Mouse (Mus musculus): Measurements from ENCODE around the gene Rbm17. TPM values are rescaled to one million over a fixed set of nuclear protein-coding genes. Genes with fewer than 3 reads are reported as not detected.

Rbm17 gene
- polyA plus RNA-seq, 1 experiment from 2014 or later, result 170 TPM

DNA sequence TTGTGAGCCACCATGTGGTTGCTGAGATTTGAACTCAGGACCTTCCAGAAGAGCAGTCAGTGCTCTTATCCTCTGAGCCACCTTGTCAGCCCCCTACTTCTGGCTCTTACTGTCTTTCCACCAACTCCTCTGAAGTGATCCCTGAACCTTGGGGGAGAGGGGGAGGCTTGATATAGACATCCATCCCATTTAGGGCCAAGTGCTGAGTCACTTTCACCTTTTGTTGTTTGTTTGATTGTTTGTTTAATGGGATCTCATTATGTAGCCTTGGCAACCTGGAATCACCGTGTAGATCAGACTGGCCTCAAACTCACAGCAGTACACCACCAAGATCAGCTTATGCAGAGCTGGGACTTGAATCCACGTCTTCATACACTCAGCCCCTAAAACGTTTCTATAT is 46.7 kb downstream of the Rbm17 start:
- WGBS, result 69% methylated on average over 3 of the region's 3 CpGs
- H3K9me3 ChIP-seq, result no peaks in the 10 kb centered on the region
- no peak overlapping the region for H3K4me3 ChIP-seq
- H3K4me2 ChIP-seq, result no peak overlapping the region
- H3K27me3 ChIP-seq, result peaks cover 31% of the 10 kb centered on the region
- no peak overlapping the region for H3K27ac ChIP-seq
- H3K9ac ChIP-seq, result no peak overlapping the region
- no peaks in the 10 kb centered on the region for H3K36me3 ChIP-seq
- ATAC-seq (ENCODE audit: insufficient number of reproducible peaks, insufficient read depth, low FRiP score, low TSS enrichment, low read depth), result no peak
- H3K4me1 ChIP-seq, result peaks cover 18% of the 10 kb centered on the region

DNA sequence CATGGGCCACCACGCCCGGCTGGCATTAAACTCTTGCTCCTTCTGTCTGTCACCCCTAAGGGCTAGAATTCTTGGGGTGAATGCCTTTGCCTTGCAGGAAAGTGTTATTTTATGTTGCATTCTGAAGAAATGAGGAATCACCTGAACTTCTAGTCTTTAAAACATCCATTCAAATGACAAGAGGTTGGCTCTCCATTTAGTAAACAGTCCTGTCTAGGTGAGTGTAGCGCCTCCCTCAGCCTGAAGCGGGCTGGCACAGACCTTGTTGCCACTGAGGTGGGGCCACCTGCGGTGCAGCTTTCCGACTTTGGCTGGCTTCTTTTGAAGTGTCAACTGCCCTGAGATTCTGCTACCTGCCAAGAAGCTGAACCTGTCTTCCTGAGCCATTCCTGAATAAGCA is 48.6 kb downstream of the Rbm17 start:
- Histone ChIP-seq H3K9ac (no peak overlapping the region), H3K27ac (no peak overlapping the region), H3K27me3 (peaks cover 41% of the 10 kb centered on the region), H3K4me1 (peaks cover 19% of the 10 kb centered on the region), H3K9me3 (no peaks in the 10 kb centered on the region), H3K4me3 (no peak overlapping the region), H3K36me3 (no peaks in the 10 kb centered on the region), H3K4me2 (no peak overlapping the region)
- ATAC-seq (ENCODE audit: insufficient number of reproducible peaks, insufficient read depth, low FRiP score, low TSS enrichment, low read depth), result no peak
- WGBS, result 52% methylated on average over 6 of the region's 6 CpGs

DNA sequence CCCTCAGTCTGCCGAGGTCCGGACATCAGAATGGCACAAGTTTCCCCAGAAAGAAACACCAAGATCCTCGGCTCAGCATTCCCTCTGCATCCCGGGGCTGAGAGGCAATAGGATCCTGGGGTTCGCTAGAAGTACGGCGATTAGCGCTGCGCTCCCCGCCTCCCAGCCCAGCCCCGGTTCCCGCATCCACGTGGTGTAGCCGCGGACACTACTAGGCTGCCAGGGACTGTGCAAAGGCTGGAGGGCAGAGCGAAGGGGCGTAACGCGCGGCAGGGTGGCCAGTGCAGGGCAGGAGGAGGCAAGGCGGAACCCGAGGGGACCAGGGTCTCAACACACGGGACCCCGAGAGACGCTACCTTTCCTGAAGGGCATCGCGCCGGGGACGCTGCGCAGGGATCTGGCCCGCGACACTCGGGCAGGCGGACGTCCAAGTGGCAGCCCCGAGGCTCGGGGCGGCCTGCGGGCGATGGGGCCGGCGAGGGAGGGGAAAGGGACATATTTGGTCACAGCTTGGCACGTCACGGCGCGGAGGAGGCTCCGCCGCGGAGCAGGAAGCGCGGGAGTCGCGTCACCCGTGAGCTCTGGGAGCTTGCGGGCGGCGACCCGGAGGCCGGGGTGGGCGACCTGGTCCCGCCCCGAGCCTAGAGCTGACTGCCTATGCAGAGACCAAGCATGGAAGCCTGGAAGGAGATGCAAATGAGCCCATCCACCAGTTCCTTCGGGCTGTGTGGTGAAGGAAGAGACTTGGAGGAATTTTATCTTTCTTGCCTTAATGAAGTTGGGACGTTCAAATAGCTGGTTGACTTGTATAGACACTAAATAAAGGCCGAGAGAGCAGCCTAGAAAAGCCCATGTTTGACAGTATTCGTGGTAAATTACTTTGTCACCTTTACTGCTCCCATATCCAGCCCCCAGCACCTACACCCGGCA is 50.2 kb downstream of the Rbm17 start, which contains the start of gene Pfkfb3:
Pfkfb3 (minus strand) TSS at position 607 of the 930 bp plus-strand sequence.
- 1% methylated on average over 67 of the region's 67 CpGs for WGBS
- Histone ChIP-seq H3K4me1 (peaks cover 19% of the 10 kb centered on the region), H3K4me3 (peak within 1 kb of the TSS; percentile 56), H3K4me2 (peak within 1 kb of the TSS; percentile 91), H3K36me3 (no peaks in the 10 kb centered on the region), H3K9ac (peak within 1 kb of the TSS; percentile 71), H3K9me3 (no peaks in the 10 kb centered on the region), H3K27ac (no peak within 1 kb of the TSS), H3K27me3 (peaks cover 48% of the 10 kb centered on the region)
- 0 out of 2 replicates have a peak, but pooled peaks have one; percentile 57 for ATAC-seq (ENCODE audit: insufficient number of reproducible peaks, insufficient read depth, low FRiP score, low TSS enrichment, low read depth)

DNA sequence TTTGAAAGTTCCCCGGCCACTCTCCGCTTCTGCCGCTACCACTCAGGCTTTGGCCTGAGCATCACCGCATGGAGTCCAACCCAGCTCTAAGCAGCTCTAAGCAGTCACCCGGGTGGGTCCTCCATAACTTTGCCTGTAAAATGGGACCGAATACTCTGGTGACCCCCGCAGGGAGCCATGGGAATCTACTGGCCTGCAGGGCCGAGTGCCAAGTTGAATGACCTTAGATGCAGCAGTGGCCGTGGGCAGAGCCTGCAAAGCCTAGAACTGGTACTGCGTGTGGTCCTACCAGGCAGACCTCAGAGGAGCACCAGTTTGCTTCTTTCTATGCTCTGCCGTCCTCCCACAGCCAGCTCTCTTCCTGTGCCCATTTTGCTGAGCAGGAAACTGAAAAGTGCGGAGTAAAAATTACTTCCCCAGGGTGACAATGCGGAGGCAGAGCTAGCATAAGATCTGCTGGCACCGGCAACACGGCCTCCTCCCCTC is 50.9 kb downstream of the Rbm17 start:
- ATAC-seq (ENCODE audit: insufficient number of reproducible peaks, insufficient read depth, low FRiP score, low TSS enrichment, low read depth), result no peak
- peak overlapping the region; percentile 71 for H3K9ac ChIP-seq
- H3K4me3 ChIP-seq, result peak overlapping the region; percentile 56
- no peaks in the 10 kb centered on the region for H3K36me3 ChIP-seq
- no peak overlapping the region for H3K27ac ChIP-seq
- peaks cover 19% of the 10 kb centered on the region for H3K4me1 ChIP-seq
- no peaks in the 10 kb centered on the region for H3K9me3 ChIP-seq
- peaks cover 48% of the 10 kb centered on the region for H3K27me3 ChIP-seq
- H3K4me2 ChIP-seq, result peak overlapping the region; percentile 91
- WGBS, result 2% methylated on average over 15 of the region's 15 CpGs

DNA sequence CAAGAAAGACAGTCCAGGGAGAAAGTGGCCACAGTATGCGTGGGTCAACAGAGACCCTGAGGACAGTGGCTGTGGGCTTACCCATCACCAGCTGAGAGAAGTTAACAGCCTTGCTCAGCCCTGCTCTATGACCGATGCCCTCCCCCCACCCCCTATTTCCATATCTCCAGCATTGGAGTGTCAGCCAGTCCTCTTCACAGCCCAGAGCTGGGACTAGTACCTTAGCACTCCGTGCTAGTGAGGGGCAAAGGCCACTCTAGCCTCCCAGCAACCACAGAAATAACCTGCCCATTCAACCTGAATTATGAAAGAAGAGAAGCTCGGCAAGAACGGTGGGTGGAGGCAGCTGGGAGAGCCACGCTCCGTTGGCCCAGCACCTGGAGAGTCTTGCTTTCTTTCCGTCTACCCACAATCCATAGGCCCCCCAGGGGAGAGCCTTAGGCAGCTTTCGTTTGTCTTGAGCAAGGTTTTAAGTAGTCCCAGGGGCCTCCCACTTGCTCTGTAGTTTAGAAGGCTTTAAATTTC is 51.6 kb downstream of the Rbm17 start:
- no peak overlapping the region for H3K9ac ChIP-seq
- H3K4me1 ChIP-seq, result peaks cover 19% of the 10 kb centered on the region
- peak overlapping the region; percentile 91 for H3K4me2 ChIP-seq
- H3K9me3 ChIP-seq, result no peaks in the 10 kb centered on the region
- 3% methylated on average over 9 of the region's 9 CpGs for WGBS
- no peak overlapping the region for H3K27ac ChIP-seq
- no peak for ATAC-seq (ENCODE audit: insufficient number of reproducible peaks, insufficient read depth, low FRiP score, low TSS enrichment, low read depth)
- no peak overlapping the region for H3K4me3 ChIP-seq
- H3K27me3 ChIP-seq, result peaks cover 48% of the 10 kb centered on the region
- H3K36me3 ChIP-seq, result no peaks in the 10 kb centered on the region

DNA sequence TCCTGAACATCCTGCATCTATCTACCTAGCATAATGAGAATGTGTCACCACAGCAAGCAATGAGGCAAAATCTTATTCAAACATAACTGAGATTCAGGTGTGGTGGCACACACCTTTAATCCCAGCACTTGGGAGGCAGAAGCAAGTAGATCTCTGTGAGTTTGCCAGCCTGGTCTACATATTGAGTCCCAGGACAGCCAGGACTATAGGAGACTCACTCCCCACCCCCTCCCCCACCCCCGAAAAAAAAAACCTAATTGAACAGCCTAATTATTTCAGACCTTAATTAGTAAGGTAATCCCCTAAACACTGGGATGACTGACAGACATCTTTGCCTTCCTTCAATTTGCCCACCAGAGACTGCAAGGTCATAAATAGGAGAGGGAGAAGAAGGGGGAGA is 52.2 kb downstream of the Rbm17 start:
- Histone ChIP-seq H3K9me3 (no peaks in the 10 kb centered on the region), H3K4me1 (peaks cover 19% of the 10 kb centered on the region), H3K4me2 (no peak overlapping the region), H3K27ac (no peak overlapping the region), H3K4me3 (no peak overlapping the region), H3K36me3 (no peaks in the 10 kb centered on the region), H3K27me3 (peaks cover 48% of the 10 kb centered on the region), H3K9ac (no peak overlapping the region)
- ATAC-seq (ENCODE audit: insufficient number of reproducible peaks, insufficient read depth, low FRiP score, low TSS enrichment, low read depth), result no peak
- 8% methylated on average over 1 of the region's 1 CpGs for WGBS

DNA sequence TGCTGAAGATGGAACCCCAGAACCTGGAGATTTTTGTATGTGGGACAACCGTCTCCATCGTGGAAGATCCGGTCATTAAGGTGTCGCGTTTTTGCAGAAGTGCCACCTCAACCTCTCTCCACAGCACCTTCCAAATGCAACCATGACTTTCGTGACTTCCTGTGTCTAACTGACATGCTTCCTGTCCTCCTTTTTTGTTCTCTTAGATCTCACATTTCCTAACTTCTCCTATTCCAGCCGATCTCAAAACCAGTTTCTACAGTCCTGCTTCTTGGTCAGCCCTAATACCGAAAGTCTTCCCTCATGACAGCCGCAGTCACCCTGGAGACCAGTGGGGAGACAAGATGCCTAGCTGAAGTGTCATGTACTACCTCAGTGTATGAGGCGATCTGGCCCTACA is 55.4 kb downstream of the Rbm17 start:
- no peak for ATAC-seq (ENCODE audit: insufficient number of reproducible peaks, insufficient read depth, low FRiP score, low TSS enrichment, low read depth)
- Histone ChIP-seq H3K9me3 (no peaks in the 10 kb centered on the region), H3K27me3 (peaks cover 30% of the 10 kb centered on the region), H3K9ac (no peak overlapping the region), H3K4me3 (no peak overlapping the region), H3K36me3 (no peaks in the 10 kb centered on the region), H3K27ac (no peak overlapping the region), H3K4me1 (peaks cover 12% of the 10 kb centered on the region), H3K4me2 (no peak overlapping the region)
- WGBS, result 88% methylated on average over 10 of the region's 10 CpGs

DNA sequence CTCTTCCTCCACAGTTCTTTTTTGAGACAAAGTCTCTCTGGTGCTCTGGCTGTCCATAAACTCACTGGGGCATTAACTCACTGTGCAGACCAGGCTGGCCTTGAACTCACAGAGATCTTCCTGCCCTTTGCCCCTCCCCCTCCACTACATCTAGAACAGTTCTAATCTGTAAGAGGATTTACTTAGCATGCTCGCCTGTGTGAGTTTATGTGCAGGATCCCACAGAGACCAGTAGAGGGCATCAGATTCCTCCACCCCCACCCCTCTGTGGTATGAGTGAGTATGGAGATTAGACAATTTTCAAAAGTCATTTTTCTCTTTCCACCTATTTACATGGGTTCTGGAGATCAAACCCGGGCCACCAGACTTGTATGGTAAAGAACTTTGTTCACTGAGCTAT is 56.3 kb downstream of the Rbm17 start:
- 57% methylated on average over 2 of the region's 2 CpGs for WGBS
- Histone ChIP-seq H3K27ac (no peak overlapping the region), H3K27me3 (peaks cover 21% of the 10 kb centered on the region)

DNA sequence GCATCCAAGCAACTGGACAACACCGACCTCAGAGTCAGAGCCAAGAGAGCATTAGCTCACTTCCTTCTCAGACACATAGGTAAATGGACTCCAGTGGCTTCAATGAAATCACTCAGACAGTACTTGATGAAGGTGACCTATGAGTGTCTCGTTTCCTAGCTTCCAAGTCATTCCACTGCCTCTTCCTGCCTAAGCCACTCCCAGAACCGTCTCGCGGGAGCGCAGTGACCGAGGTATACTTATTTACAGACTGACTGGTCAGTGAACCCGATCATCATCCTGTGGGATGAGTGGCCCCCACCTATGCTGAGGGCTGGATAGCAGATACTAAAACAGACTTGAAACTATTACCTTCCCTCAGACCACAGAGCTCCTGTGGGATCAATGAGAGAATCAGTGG is 57.9 kb downstream of the Rbm17 start:
- no peak overlapping the region for H3K27ac ChIP-seq
- H3K36me3 ChIP-seq, result no peaks in the 10 kb centered on the region
- ATAC-seq (ENCODE audit: insufficient number of reproducible peaks, insufficient read depth, low FRiP score, low TSS enrichment, low read depth), result no peak
- no peak overlapping the region for H3K4me2 ChIP-seq
- peaks cover 11% of the 10 kb centered on the region for H3K27me3 ChIP-seq
- no peak overlapping the region for H3K9ac ChIP-seq
- no peak overlapping the region for H3K4me3 ChIP-seq
- 72% methylated on average over 8 of the region's 8 CpGs for WGBS
- H3K4me1 ChIP-seq, result no peaks in the 10 kb centered on the region
- no peaks in the 10 kb centered on the region for H3K9me3 ChIP-seq

More for the DNA sequence above, 56.3 kb downstream of the Rbm17 start:
- no peak for ATAC-seq (ENCODE audit: insufficient number of reproducible peaks, insufficient read depth, low FRiP score, low TSS enrichment, low read depth)
- Histone ChIP-seq H3K9me3 (no peaks in the 10 kb centered on the region), H3K9ac (no peak overlapping the region), H3K4me2 (no peak overlapping the region), H3K4me3 (no peak overlapping the region), H3K36me3 (no peaks in the 10 kb centered on the region), H3K4me1 (peaks cover 4% of the 10 kb centered on the region)

DNA sequence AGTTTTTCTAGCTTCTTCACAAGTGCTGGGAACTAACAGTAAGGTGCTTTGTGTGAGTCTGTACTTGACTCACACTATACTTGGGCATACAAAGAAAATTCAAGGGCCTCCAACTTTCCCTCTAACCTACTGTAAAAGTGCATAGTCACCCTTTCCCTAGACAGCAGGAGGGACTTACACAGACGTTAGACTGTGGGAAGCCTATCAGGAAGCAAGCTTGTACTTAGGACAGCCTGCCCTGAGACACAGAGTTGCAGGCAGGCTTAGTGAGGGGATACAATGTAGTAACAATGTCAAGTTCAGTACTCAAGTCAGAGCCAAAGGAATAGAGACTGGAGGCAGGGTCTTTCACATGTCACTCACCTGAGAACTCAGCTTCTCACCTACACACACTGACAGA is 58.6 kb downstream of the Rbm17 start:
- no peaks in the 10 kb centered on the region for H3K36me3 ChIP-seq
- H3K9ac ChIP-seq, result no peak overlapping the region
- no peak overlapping the region for H3K4me3 ChIP-seq
- H3K27me3 ChIP-seq, result peaks cover 8% of the 10 kb centered on the region; the same call in 1 of the 2 replicates
- 37% methylated on average over 1 of the region's 1 CpGs for WGBS
- H3K4me1 ChIP-seq, result no peaks in the 10 kb centered on the region
- H3K4me2 ChIP-seq, result no peak overlapping the region
- H3K27ac ChIP-seq, result no peak overlapping the region
- no peak for ATAC-seq (ENCODE audit: insufficient number of reproducible peaks, insufficient read depth, low FRiP score, low TSS enrichment, low read depth)
- H3K9me3 ChIP-seq, result no peaks in the 10 kb centered on the region

DNA sequence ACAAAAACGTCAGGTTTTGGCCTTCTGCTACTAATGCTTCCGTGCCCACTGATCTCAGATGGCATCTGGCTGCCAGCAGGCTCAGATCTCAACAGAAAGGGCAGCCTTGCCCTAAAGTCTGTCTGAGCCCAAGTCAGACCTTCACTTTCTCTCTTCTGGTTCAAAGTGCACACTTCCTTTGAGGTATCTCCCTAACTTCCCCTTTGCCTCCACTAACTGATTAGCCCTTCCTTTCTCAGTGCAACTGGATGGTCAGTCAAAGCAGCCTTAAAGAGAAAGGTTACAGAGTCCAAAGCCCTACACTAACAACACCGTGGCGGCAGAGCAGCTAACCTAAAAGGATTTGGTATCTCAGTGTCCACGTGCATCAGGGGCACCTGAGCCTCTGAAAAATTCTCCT is 59.6 kb downstream of the Rbm17 start:
- 76% methylated on average over 5 of the region's 5 CpGs for WGBS
- Histone ChIP-seq H3K4me2 (no peak overlapping the region), H3K27ac (no peak overlapping the region), H3K9ac (no peak overlapping the region), H3K9me3 (no peaks in the 10 kb centered on the region), H3K27me3 (no peaks in the 10 kb centered on the region), H3K36me3 (no peaks in the 10 kb centered on the region), H3K4me1 (no peaks in the 10 kb centered on the region), H3K4me3 (no peak overlapping the region)
- ATAC-seq (ENCODE audit: insufficient number of reproducible peaks, insufficient read depth, low FRiP score, low TSS enrichment, low read depth), result no peak

DNA sequence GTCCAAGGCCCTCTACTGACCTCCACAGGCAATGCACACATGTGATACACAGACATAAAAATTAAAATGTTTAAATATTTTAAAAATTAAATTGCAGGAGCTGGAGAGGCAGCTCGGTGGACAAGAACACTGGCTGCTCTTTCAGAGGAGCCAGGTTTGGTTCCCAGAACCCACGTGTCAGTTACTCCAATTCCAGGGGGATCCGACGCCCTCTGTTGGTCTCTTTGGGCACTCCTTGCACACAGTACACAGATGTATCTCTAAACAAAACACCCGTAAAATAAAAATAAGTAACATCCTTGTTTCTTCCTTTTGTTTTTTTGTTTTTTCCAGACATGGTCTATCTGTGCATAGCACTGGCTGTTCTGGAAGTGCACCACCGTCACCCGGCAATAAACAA is 60.8 kb downstream of the Rbm17 start:
- Histone ChIP-seq H3K4me2 (no peak overlapping the region), H3K27me3 (no peaks in the 10 kb centered on the region), H3K27ac (no peak overlapping the region), H3K36me3 (no peaks in the 10 kb centered on the region), H3K9ac (no peak overlapping the region), H3K9me3 (no peaks in the 10 kb centered on the region), H3K4me1 (no peaks in the 10 kb centered on the region), H3K4me3 (no peak overlapping the region)
- WGBS, result 70% methylated on average over 7 of the region's 7 CpGs
- ATAC-seq (ENCODE audit: insufficient number of reproducible peaks, insufficient read depth, low FRiP score, low TSS enrichment, low read depth), result no peak
